Mouse (Mus musculus) inflammation-experienced regulatory T-cells, adult 6 months (primary cell): Measurements from ENCODE around the gene Phgr1. TPM values are rescaled to one million over a fixed set of nuclear protein-coding genes. Genes with fewer than 3 reads are reported as not detected.

ENCODE experiments used
- polyA plus RNA-seq, 3 experiments: library from polyadenylated mRNA; unstranded; fragments of 100-300 nt; shearing (Covaris generic); gene quantifications; one replicate each; pipeline ENCODE4 v1.2.1; 2017

Gene Phgr1
- polyA plus RNA-seq, 3 experiments from 2014 or later = not detected

Other genes with a start within 250 kb of the Phgr1 start
- gene Bmf, start 223.1 kb upstream of the Phgr1 start, polyA plus RNA-seq = 1 to 10 TPM in 2 of 3 experiments, under 1 TPM in 1; 0.81 to 2.8 (median 1.7) TPM
- 10 to 100 TPM in 1 of 3 experiments, 1 to 10 TPM in 2; 5.4 to 49.0 (median 9.4) TPM for gene Bub1b, start 174.6 kb upstream of the Phgr1 start, polyA plus RNA-seq
- gene Pak6, start 109.5 kb upstream of the Phgr1 start, polyA plus RNA-seq = under 1 TPM in 2 of 3 experiments, not detected in 1; 0.15 to 0.60 TPM
- not detected for gene Ankrd63, start 68.8 kb upstream of the Phgr1 start, polyA plus RNA-seq
- 10 to 100 TPM in 2 of 3 experiments, 1 to 10 TPM in 1; 8.2 to 18.9 (median 18.4) TPM for gene Plcb2, start 44.3 kb upstream of the Phgr1 start, polyA plus RNA-seq
- gene Inafm2, start 27.0 kb upstream of the Phgr1 start, polyA plus RNA-seq = 10 to 100 TPM; 28.1 to 40.7 (median 28.2) TPM
- under 1 TPM in 2 of 3 experiments, not detected in 1; 0.16 to 0.30 TPM for gene Ccdc9b, start 10.1 kb upstream of the Phgr1 start, polyA plus RNA-seq
- gene Disp2, start 7.0 kb downstream of the Phgr1 start, polyA plus RNA-seq = not detected
- gene Knstrn, start 41.2 kb downstream of the Phgr1 start, polyA plus RNA-seq = 10 to 100 TPM; 11.9 to 73.4 (median 13.7) TPM
- 10 to 100 TPM; 33.1 to 71.6 (median 60.8) TPM for gene Ivd, start 89.2 kb downstream of the Phgr1 start, polyA plus RNA-seq
- 1 to 10 TPM; 2.2 to 4.6 (median 4.6) TPM for gene Bahd1, start 127.6 kb downstream of the Phgr1 start, polyA plus RNA-seq
- 1 to 10 TPM; 1.1 to 1.6 (median 1.5) TPM for gene Chst14, start 153.7 kb downstream of the Phgr1 start, polyA plus RNA-seq